Mouse (Mus musculus) midbrain, embryonic 16.5 days (tissue): ENCODE results near the gene Gnas. TPM values are rescaled to one million over a fixed set of nuclear protein-coding genes. Genes with fewer than 3 reads are reported as not detected.

ENCODE experiments used
- ATAC-seq: fragments of 200-750 bp; cut with Nextera tagmentation; 2 replicates; pipeline ENCODE4 v1.8.0; 2017; ENCODE audit warnings: moderate TSS enrichment
- H3K27ac ChIP-seq: fragments of 300-500 bp; sonication (generic); 2 replicates; pipeline ENCODE4 v1.5.1; 2014; ENCODE audit warnings: mild to moderate bottlenecking, low read length, mixed read lengths
- H3K27me3 ChIP-seq: fragments of 300-500 bp; sonication (generic); 2 replicates; pipeline ENCODE4 v1.6.1; 2014; ENCODE audit warnings: low read depth, low read length, mixed read lengths; ENCODE audit not compliant: control insufficient read depth, insufficient read depth
- H3K36me3 ChIP-seq: fragments of 300-500 bp; sonication (generic); 2 replicates; pipeline ENCODE4 v1.6.1; 2014; ENCODE audit warnings: mild to moderate bottlenecking, low read length, moderate library complexity, mixed read lengths; ENCODE audit not compliant: control insufficient read depth, insufficient read depth
- H3K4me1 ChIP-seq: fragments of 300-500 bp; sonication (generic); 2 replicates; pipeline ENCODE4 v1.6.1; 2014; ENCODE audit warnings: mild to moderate bottlenecking, low read length, mixed read lengths; ENCODE audit not compliant: control insufficient read depth, insufficient read depth
- H3K4me2 ChIP-seq: fragments of 300-500 bp; sonication (generic); 2 replicates; pipeline ENCODE4 v1.6.1; 2014; ENCODE audit warnings: mild to moderate bottlenecking, low read length, mixed read lengths
- H3K4me3 ChIP-seq: fragments of 300-500 bp; sonication (generic); 2 replicates; pipeline ENCODE4 v1.5.1; 2014; ENCODE audit warnings: low read depth, mild to moderate bottlenecking, low read length, moderate library complexity, mixed read lengths
- H3K9ac ChIP-seq: fragments of 300-500 bp; sonication (generic); 2 replicates; pipeline ENCODE4 v1.6.1; 2014; ENCODE audit warnings: low read depth, low read length, mixed read lengths
- H3K9me3 ChIP-seq: fragments of 300-500 bp; sonication (generic); replicated peaks from 2 replicates; pipeline ENCODE4 v1.6.1; 2014; ENCODE audit warnings: mild to moderate bottlenecking, low read length, mixed read lengths; ENCODE audit not compliant: control insufficient read depth, poor library complexity, severe bottlenecking
- WGBS: fragments of 180-500 bp; shearing (Covaris S2); extraction: QIAGEN DNeasy Blood & Tissue Kit; methylation state at CpG from one replicate; pipeline ENCODE4 v1.1.7; 2014; 5-methylcytosine and 5-hydroxymethylcytosine counted together
- polyA plus RNA-seq: library from polyadenylated mRNA; unstranded; fragments of >200 nt; fragmentation: Nextera tagmentation; extraction: Ambion mirVana; gene quantifications from 2 replicates; pipeline ENCODE4 v1.2.1, GENCODE M21; 2015

Gnas gene
- polyA plus RNA-seq, 1 experiment from 2014 or later: 1,445 TPM

DNA sequence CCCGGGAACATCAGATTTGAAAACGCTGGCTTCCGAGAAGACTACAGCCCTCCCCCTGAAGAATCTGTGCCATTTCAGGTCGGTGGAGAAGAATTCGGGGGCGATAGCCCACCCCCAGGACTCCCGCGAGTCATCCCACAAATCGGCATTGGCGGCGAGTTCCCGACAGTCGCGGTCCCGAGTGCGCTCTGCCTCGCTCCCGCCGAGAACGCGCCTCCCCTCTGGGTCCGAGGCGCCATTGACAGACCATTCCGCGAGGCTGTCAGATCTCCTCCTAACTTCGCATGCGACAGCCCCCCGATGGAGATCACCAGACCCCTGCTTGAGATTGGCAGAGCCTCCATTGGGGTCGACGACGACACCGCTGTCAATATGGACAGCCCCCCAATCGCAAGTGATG, 14.4 kb downstream of the Gnas start:
- peak overlapping the region; percentile 53 for H3K4me2 ChIP-seq
- ATAC-seq: no peak
- no peak overlapping the region for H3K9ac ChIP-seq
- no peaks in the 10 kb centered on the region for H3K36me3 ChIP-seq
- no peak overlapping the region for H3K27ac ChIP-seq
- H3K9me3 ChIP-seq: peaks cover 36% of the 10 kb centered on the region
- peak overlapping the region; percentile 24; the same call in 1 of the 2 replicates for H3K4me3 ChIP-seq
- peaks cover 13% of the 10 kb centered on the region for H3K27me3 ChIP-seq
- WGBS: 48% methylated on average over 33 of the region's 33 CpGs
- peaks cover 17% of the 10 kb centered on the region for H3K4me1 ChIP-seq

DNA sequence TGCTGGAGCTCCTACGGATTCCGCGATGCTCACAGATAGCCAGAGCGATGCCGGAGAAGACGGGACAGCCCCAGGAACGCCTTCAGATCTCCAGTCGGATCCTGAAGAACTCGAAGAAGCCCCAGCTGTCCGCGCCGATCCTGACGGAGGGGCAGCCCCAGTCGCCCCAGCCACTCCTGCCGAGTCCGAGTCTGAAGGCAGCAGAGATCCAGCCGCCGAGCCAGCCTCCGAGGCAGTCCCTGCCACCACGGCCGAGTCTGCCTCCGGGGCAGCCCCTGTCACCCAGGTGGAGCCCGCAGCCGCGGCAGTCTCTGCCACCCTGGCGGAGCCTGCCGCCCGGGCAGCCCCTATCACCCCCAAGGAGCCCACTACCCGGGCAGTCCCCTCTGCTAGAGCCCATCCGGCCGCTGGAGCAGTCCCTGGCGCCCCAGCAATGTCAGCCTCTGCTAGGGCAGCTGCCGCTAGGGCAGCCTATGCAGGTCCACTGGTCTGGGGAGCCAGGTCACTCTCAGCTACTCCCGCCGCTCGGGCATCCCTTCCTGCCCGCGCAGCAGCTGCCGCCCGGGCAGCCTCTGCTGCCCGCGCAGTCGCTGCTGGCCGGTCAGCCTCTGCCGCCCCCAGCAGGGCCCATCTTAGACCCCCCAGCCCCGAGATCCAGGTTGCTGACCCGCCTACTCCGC, 15.1 kb downstream of the Gnas start:
- Histone ChIP-seq H3K9me3 (peaks cover 36% of the 10 kb centered on the region), H3K36me3 (no peaks in the 10 kb centered on the region), H3K27ac (no peak overlapping the region), H3K4me3 (peak overlapping the region; percentile 24), H3K4me1 (peaks cover 15% of the 10 kb centered on the region), H3K27me3 (peaks cover 13% of the 10 kb centered on the region), H3K4me2 (peak overlapping the region; percentile 53), H3K9ac (no peak overlapping the region)
- WGBS: 52% methylated on average over 43 of the region's 48 CpGs
- no peak for ATAC-seq

DNA sequence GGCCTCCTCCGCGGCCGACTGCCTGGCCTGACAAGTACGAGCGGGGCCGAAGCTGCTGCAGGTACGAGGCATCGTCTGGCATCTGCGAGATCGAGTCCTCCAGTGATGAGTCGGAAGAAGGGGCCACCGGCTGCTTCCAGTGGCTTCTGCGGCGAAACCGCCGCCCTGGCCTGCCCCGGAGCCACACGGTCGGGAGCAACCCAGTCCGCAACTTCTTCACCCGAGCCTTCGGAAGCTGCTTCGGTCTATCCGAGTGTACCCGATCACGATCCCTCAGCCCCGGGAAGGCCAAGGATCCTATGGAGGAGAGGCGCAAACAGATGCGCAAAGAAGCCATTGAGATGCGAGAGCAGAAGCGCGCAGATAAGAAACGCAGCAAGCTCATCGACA, 15.6 kb downstream of the Gnas start:
- peaks cover 15% of the 10 kb centered on the region for H3K4me1 ChIP-seq
- no peak overlapping the region for H3K9ac ChIP-seq
- H3K27ac ChIP-seq: no peak overlapping the region
- peak overlapping the region; percentile 53 for H3K4me2 ChIP-seq
- WGBS: 57% methylated on average over 34 of the region's 34 CpGs
- peaks cover 34% of the 10 kb centered on the region for H3K9me3 ChIP-seq
- peak overlapping the region; percentile 24 for H3K4me3 ChIP-seq
- ATAC-seq: no peak
- H3K27me3 ChIP-seq: peaks cover 13% of the 10 kb centered on the region
- no peaks in the 10 kb centered on the region for H3K36me3 ChIP-seq

DNA sequence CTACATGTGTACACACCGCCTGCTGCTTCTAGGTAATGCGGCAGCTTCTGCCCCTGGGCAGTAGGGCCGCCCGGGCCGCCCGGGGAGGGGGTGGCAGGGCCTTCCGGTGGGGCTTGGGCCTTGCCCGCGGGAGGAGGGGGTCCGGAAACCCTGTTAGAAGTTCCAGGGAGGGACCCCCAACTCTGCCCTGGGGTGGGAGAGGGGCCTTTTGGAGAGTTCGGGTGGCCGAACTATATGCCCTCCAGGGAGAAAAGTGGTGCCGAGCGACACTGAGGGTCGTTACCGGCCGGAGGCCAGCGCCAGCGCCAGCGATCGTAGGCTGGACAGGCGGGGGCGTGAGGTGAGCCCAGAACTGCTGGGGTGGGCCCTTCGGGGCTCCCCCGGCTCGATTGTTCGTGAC, 16.1 kb downstream of the Gnas start:
- H3K36me3 ChIP-seq: no peaks in the 10 kb centered on the region
- H3K27me3 ChIP-seq: peaks cover 13% of the 10 kb centered on the region
- no peak overlapping the region for H3K27ac ChIP-seq
- peak overlapping the region; percentile 53 for H3K4me2 ChIP-seq
- WGBS: 53% methylated on average over 27 of the region's 27 CpGs
- peaks cover 30% of the 10 kb centered on the region for H3K9me3 ChIP-seq
- no peak for ATAC-seq
- peaks cover 15% of the 10 kb centered on the region for H3K4me1 ChIP-seq
- no peak overlapping the region for H3K9ac ChIP-seq
- peak overlapping the region; percentile 24 for H3K4me3 ChIP-seq

DNA sequence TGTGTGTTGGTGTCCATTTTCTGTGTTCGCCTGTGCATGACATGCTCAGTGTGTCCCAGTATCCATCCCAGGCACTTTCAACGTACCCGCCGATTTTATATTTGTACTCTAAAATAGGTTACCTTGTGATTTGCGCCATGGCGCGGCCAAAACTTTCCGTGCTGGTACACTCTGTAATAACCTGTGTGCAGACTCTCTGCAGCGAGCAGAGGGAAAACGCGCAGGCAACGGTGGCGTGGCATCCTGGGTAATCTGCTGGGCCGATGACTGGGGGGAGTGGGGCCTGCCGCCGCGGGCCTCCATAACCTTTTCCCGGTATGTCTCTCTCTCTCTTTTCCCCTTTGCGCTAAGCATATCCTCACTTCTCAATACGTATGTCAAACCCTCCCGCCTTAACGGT, 16.5 kb downstream of the Gnas start:
- H3K4me1 ChIP-seq: peaks cover 15% of the 10 kb centered on the region
- H3K27me3 ChIP-seq: peaks cover 13% of the 10 kb centered on the region
- ATAC-seq: no peak
- WGBS: 47% methylated on average over 22 of the region's 22 CpGs
- peaks cover 28% of the 10 kb centered on the region for H3K9me3 ChIP-seq
- peak overlapping the region; percentile 53 for H3K4me2 ChIP-seq
- H3K9ac ChIP-seq: no peak overlapping the region
- no peak overlapping the region for H3K27ac ChIP-seq
- H3K4me3 ChIP-seq: peak overlapping the region; percentile 24
- no peaks in the 10 kb centered on the region for H3K36me3 ChIP-seq

DNA sequence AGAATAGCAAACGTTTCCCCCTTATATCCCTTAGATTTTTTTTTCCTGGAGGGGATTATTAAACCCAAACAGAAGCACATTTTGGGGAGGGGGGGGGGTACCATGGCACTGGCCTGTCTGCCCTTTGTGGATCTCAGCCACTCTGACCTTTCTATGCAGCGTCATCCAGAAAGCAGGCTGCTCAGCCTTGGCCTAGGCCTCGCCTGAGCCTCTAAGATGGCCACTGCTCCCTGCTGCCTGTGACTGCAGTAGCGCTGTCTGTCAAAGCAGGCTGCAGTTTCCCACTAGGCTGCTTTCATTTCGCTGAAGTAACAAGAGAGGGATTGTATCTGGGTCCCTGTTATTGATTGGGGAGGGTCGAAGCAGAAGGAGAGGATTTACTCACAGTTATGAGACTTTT, 18.4 kb downstream of the Gnas start:
- H3K36me3 ChIP-seq: no peaks in the 10 kb centered on the region
- WGBS: 26% methylated on average over 6 of the region's 6 CpGs
- no peak overlapping the region for H3K4me2 ChIP-seq
- ATAC-seq: no peak
- H3K4me3 ChIP-seq: no peak overlapping the region
- peaks cover 13% of the 10 kb centered on the region for H3K27me3 ChIP-seq
- H3K4me1 ChIP-seq: peaks cover 10% of the 10 kb centered on the region
- H3K27ac ChIP-seq: no peak overlapping the region
- no peak overlapping the region for H3K9ac ChIP-seq
- peaks cover 15% of the 10 kb centered on the region for H3K9me3 ChIP-seq

DNA sequence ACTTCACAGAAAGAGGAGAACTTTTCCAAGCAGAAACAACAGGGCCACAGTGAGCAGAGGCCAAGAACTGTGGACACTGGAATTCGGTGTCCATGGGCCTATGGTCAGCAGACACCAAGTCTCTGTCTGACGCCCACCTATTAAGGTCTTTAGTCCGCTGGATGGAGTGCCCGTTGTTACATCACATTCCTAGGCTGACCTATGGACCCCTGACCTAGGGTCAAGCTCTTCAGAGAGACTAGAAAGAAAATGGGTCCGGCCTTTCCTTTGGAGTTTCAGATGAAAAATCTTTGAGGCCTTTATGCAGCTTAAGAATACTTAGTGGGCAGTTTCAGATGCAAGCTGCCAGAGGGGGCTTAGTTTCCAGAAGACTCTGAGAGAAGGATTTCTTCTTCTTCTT, 21.5 kb downstream of the Gnas start:
- Histone ChIP-seq H3K36me3 (no peaks in the 10 kb centered on the region), H3K4me2 (no peak overlapping the region), H3K27me3 (no peaks in the 10 kb centered on the region), H3K27ac (no peak overlapping the region), H3K9me3 (no peaks in the 10 kb centered on the region), H3K4me3 (no peak overlapping the region), H3K4me1 (no peaks in the 10 kb centered on the region), H3K9ac (no peak overlapping the region)
- no peak for ATAC-seq
- 3% methylated on average over 5 of the region's 5 CpGs for WGBS

DNA sequence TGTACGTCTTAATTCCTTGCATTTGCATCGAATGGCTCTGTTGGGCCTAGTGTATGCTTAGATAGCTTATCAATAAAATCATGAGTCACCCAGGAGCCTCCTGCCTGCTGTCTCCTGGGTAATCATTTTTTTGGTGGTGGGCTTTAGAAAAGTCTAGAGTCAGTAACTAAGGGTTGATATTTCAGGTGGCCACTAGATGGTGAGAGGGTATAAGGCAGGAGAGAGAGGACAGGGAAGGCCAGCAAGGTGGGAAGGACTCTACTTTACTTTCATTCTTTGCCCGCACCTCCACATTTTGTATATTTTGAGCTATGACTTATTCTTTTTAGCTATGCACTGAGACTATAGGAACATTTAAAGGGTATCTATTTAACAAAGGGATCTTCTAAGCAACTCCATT, 23.8 kb downstream of the Gnas start:
- Histone ChIP-seq H3K4me1 (no peaks in the 10 kb centered on the region), H3K9ac (no peak overlapping the region), H3K27ac (no peak overlapping the region), H3K9me3 (no peaks in the 10 kb centered on the region), H3K4me3 (no peak overlapping the region), H3K4me2 (no peak overlapping the region), H3K27me3 (no peaks in the 10 kb centered on the region), H3K36me3 (no peaks in the 10 kb centered on the region)
- 90% methylated on average over 3 of the region's 3 CpGs for WGBS
- ATAC-seq: no peak

DNA sequence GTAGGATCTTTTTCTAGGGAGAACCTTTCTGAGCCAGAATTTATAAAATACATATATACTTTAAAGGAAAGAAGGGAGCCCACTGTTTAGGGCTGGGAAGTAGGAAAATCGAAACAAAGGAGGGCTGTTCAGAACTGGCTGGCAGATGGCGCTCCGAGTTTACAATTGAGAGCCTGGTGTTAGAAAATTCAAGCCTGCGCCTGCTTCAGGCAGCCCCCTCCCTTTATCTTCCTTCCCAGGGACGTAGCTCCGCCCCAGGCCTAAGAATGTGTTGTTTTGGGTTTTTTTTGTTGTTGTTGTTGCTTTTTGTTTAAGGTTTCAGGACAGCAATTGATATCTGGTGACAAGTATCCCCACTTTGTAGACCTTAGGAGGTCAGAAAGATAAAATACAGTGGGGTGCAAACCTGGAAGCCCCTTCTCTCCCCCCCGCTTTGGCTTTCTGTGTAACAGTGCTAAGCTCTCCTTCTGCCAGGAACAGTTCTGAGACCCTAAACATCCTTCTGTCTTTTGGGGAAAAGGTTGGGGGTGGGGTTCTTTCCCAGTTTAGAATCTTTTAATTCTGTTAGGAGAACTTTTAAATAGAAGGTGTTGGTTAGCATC, 26.9 kb downstream of the Gnas start:
- Histone ChIP-seq H3K9ac (no peak overlapping the region), H3K36me3 (no peaks in the 10 kb centered on the region), H3K4me2 (no peak overlapping the region), H3K4me1 (no peaks in the 10 kb centered on the region), H3K27ac (no peak overlapping the region), H3K4me3 (no peak overlapping the region), H3K9me3 (no peaks in the 10 kb centered on the region), H3K27me3 (no peaks in the 10 kb centered on the region)
- peak; percentile 81 for ATAC-seq
- 14% methylated on average over 7 of the region's 7 CpGs for WGBS
